Mouse (Mus musculus) kidney, postnatal 14 days (tissue): ENCODE data around the gene Kif21b.

Experiments
- DNase-seq: peaks from one replicate; pipeline ENCODE4 v3.0.0; 2022; ENCODE audit warnings: mixed read lengths

Kif21b gene

GRCm38 (mm10) chr1:136130951-136131558, at the start of gene Kif21b:
TSS of gene Kif21b (plus strand) at chr1:136131389.
- DNase-seq = peak; percentile 91

- no peak for DNase-seq
Measured at GRCm38 (mm10) chr1:136085988-136086685, 45.1 kb upstream of the Kif21b start.

- DNase-seq = no peak
Measured at GRCm38 (mm10) chr1:136089368-136090165, 41.6 kb upstream of the Kif21b start.

GRCm38 (mm10) chr1:136093726-136094125, 37.5 kb upstream of the Kif21b start:
- DNase-seq = no peak

- no peak for DNase-seq
Measured at GRCm38 (mm10) chr1:136094807-136095206, 36.4 kb upstream of the Kif21b start.

- no peak for DNase-seq
Measured at GRCm38 (mm10) chr1:136102094-136102493, 29.1 kb upstream of the Kif21b start.

GRCm38 (mm10) chr1:136102551-136102950, 28.6 kb upstream of the Kif21b start:
- DNase-seq = no peak

- no peak for DNase-seq
Measured at GRCm38 (mm10) chr1:136102981-136103380, 28.2 kb upstream of the Kif21b start.

GRCm38 (mm10) chr1:136103696-136104095, 27.5 kb upstream of the Kif21b start:
- DNase-seq = no peak

- DNase-seq = no peak
Measured at GRCm38 (mm10) chr1:136104741-136105140, 26.4 kb upstream of the Kif21b start.

GRCm38 (mm10) chr1:136109464-136109863, 21.7 kb upstream of the Kif21b start:
- DNase-seq = no peak

GRCm38 (mm10) chr1:136116183-136116582, 15.0 kb upstream of the Kif21b start:
- peak; percentile 62 for DNase-seq

GRCm38 (mm10) chr1:136117069-136117468, 14.1 kb upstream of the Kif21b start:
- DNase-seq = no peak

- no peak for DNase-seq
Measured at GRCm38 (mm10) chr1:136118875-136119274, 12.3 kb upstream of the Kif21b start.

- no peak for DNase-seq
Measured at GRCm38 (mm10) chr1:136119571-136120262, 11.5 kb upstream of the Kif21b start.

GRCm38 (mm10) chr1:136120263-136120603, 11.0 kb upstream of the Kif21b start:
- no peak for DNase-seq

GRCm38 (mm10) chr1:136120785-136121184, 10.4 kb upstream of the Kif21b start:
- no peak for DNase-seq

- DNase-seq = no peak
Measured at GRCm38 (mm10) chr1:136122030-136122429, 9.2 kb upstream of the Kif21b start.

- no peak for DNase-seq
Measured at GRCm38 (mm10) chr1:136126159-136126765, 4.9 kb upstream of the Kif21b start.

- peak; percentile 64 for DNase-seq
Measured at GRCm38 (mm10) chr1:136126895-136127294, 4.3 kb upstream of the Kif21b start.

GRCm38 (mm10) chr1:136127856-136128255, 3.3 kb upstream of the Kif21b start:
- DNase-seq = no peak

GRCm38 (mm10) chr1:136128416-136128815, 2.8 kb upstream of the Kif21b start:
- no peak for DNase-seq
